Mouse (Mus musculus): Measurements from ENCODE around the gene Cmklr1.

DNA sequence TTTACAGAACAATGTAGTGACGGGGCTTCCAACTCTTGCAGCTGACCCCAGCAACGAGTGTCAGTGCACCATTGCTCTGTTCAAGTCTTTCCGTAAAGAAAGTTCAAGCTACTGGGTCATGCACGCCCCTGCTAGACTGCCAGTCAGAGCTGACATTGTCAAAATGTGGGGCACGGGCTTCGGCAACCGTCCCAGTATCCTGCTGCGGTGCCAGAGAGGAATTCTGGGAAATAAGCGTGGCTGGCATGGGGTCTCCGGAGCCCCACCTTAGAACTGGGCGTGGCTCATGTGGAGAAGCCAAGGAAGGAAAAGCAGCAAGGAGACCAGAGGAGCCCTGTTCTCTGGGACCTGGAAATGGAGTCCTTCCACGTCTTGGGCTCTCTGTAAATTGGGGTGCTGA is 84.4 kb downstream of the Cmklr1 start:
- no peak for TF ChIP-seq POLR2A (IDR thresholded peaks at IDR 0.05; ENCODE audit: low read depth, low read length)
- no peak for TF ChIP-seq CTCF (IDR thresholded peaks at IDR 0.05; ENCODE audit: borderline replicate concordance, insufficient read depth, low read length)

Measured in embryonic fibroblast, embryonic 13.5 days (primary cell).